Mouse (Mus musculus) G1E (cell line): ENCODE measurements at regions not wholly inside any gene's neighbourhood (a gene's known extent, or its start where the extent isn't known, plus 50 kb on each side); places are given as distances from the start of the nearest gene placed in this dataset.

Experiments
- ATAC-seq: 2 replicates; pipeline ENCODE4 v1.8.0; 2016; ENCODE audit warnings: mild to moderate bottlenecking; ENCODE audit not compliant: insufficient number of reproducible peaks, poor library complexity, low FRiP score, severe bottlenecking; ENCODE audit errors: extremely low read depth
- DNase-seq: peaks from one replicate; pipeline ENCODE4 v3.0.0; 2012; ENCODE audit warnings: low spot score
- H3K27me3 ChIP-seq: 2 replicates; pipeline ENCODE4 v1.6.1; 2012; ENCODE audit warnings: mild to moderate bottlenecking, low read length, inconsistent platforms; ENCODE audit not compliant: insufficient read depth
- H3K36me3 ChIP-seq: replicated peaks from 2 replicates; pipeline ENCODE3; 2012; ENCODE audit warnings: mild to moderate bottlenecking, inconsistent platforms
- H3K4me1 ChIP-seq: 2 replicates; pipeline ENCODE4 v1.6.1; 2012; ENCODE audit warnings: low read depth, low read length, inconsistent platforms, mixed read lengths; ENCODE audit not compliant: insufficient read depth
- H3K4me3 ChIP-seq: 2 replicates; pipeline ENCODE4 v1.5.1; 2012; ENCODE audit warnings: low read depth, mild to moderate bottlenecking, inconsistent platforms, low read length, moderate library complexity, mixed read lengths
- H3K9me3 ChIP-seq: replicated peaks from 2 replicates; pipeline ENCODE4 v1.6.1; 2012; ENCODE audit warnings: inconsistent platforms
- CTCF ChIP-seq: IDR thresholded peaks from 2 replicates; pipeline ENCODE4 v1.5.1; 2012; ENCODE audit warnings: low read depth, low read length, inconsistent platforms, mixed read lengths
- GATA1 ChIP-seq: IDR thresholded peaks from 2 replicates; pipeline ENCODE4 v1.6.1; 2012; ENCODE audit warnings: borderline replicate concordance, low read length, inconsistent platforms, mixed read lengths
- GATA2 ChIP-seq: IDR thresholded peaks from 2 replicates; pipeline ENCODE4 v1.6.1; 2012; ENCODE audit warnings: low read depth, low read length, inconsistent platforms, borderline replicate concordance
- POLR2AphosphoS5 ChIP-seq: IDR thresholded peaks from 2 replicates; pipeline ENCODE4 v1.6.1; 2012; ENCODE audit warnings: low read depth, low read length, inconsistent platforms; ENCODE audit not compliant: insufficient replicate concordance
- TAL1 ChIP-seq: conservative IDR thresholded peaks from 2 replicates; pipeline ENCODE4 v1.6.1; 2012; ENCODE audit warnings: low read depth, low read length, inconsistent platforms, mixed read lengths

GRCm38 (mm10) chr4:56686141-56686540 is 53.7 kb upstream of the Gm26657 start:
- no peaks in the 10 kb centered on the region for H3K36me3 ChIP-seq
- ATAC-seq (no peak), DNase-seq (no peak)
- H3K27me3 ChIP-seq = no peaks in the 10 kb centered on the region
- TF ChIP-seq TAL1 (no peak), GATA2 (no peak), POLR2AphosphoS5 (no peak), GATA1 (no peak), CTCF (no peak)
- no peaks in the 10 kb centered on the region for H3K4me1 ChIP-seq
- no peaks in the 10 kb centered on the region; the same call in 1 of the 2 replicates for H3K9me3 ChIP-seq
- H3K4me3 ChIP-seq = no peak overlapping the region

DNA sequence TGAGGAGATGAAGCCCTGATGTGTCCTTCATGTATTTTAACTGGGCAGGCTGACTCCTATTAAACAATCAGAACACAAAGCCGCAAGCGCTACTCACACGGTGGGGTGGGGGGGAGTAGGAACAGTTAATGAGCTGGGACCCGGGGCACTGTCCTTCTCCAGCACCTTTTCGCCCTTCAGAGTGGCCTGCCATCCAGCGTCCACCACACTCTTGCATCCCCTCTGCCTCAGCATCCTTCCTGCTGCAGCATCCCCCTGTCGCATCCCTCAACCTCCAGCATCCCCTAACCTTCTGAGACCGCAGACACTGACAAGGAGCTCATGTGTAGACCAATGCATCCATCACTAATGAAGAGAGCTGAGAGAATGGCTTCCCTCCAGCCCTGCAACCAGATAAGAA is 54.2 kb upstream of the Gm26657 start:
- DNase-seq = no peak
- ATAC-seq = no peak
- Histone ChIP-seq H3K4me3 (no peak overlapping the region), H3K4me1 (no peaks in the 10 kb centered on the region), H3K27me3 (no peaks in the 10 kb centered on the region), H3K9me3 (no peaks in the 10 kb centered on the region; the same call in 1 of the 2 replicates), H3K36me3 (no peaks in the 10 kb centered on the region)
- TF ChIP-seq POLR2AphosphoS5 (no peak), CTCF (no peak), GATA2 (no peak), GATA1 (no peak), TAL1 (no peak)

- TF ChIP-seq POLR2AphosphoS5 (no peak), GATA1 (no peak), GATA2 (no peak), CTCF (0 out of 2 replicates have a peak, but pooled peaks have one; percentile 43), TAL1 (no peak)
Observed at GRCm38 (mm10) chr4:56685123-56685522, 54.7 kb upstream of the Gm26657 start.

GRCm38 (mm10) chr4:56684031-56684430 is 55.8 kb upstream of the Gm26657 start:
- Histone ChIP-seq H3K27me3 (no peaks in the 10 kb centered on the region), H3K4me1 (no peaks in the 10 kb centered on the region), H3K9me3 (peaks cover 2% of the 10 kb centered on the region; the same call in 1 of the 2 replicates), H3K36me3 (no peaks in the 10 kb centered on the region), H3K4me3 (no peak overlapping the region)
- TF ChIP-seq GATA2 (no peak), CTCF (no peak), POLR2AphosphoS5 (no peak), GATA1 (no peak), TAL1 (no peak)
- no peak for ATAC-seq
- no peak for DNase-seq

More at GRCm38 (mm10) chr4:56685123-56685522, 54.7 kb upstream of the Gm26657 start:
- H3K9me3 ChIP-seq = no peaks in the 10 kb centered on the region; the same call in 1 of the 2 replicates
- ATAC-seq (no peak; the same call in 1 of the 2 replicates), DNase-seq (peak; percentile 11)
- no peaks in the 10 kb centered on the region for H3K4me1 ChIP-seq
- no peaks in the 10 kb centered on the region for H3K27me3 ChIP-seq
- no peaks in the 10 kb centered on the region for H3K36me3 ChIP-seq
- H3K4me3 ChIP-seq = no peak overlapping the region

GRCm38 (mm10) chr4:56681121-56681520 is 58.7 kb upstream of the Gm26657 start:
- Histone ChIP-seq H3K27me3 (no peaks in the 10 kb centered on the region), H3K4me1 (no peaks in the 10 kb centered on the region), H3K4me3 (no peak overlapping the region), H3K9me3 (peaks cover 5% of the 10 kb centered on the region), H3K36me3 (no peaks in the 10 kb centered on the region)
- no peak for TF ChIP-seq GATA2
- no peak for ATAC-seq
- DNase-seq = no peak

GRCm38 (mm10) chr4:56673868-56674267 is 66.0 kb upstream of the Gm26657 start:
- Histone ChIP-seq H3K36me3 (no peaks in the 10 kb centered on the region), H3K4me3 (no peak overlapping the region), H3K27me3 (no peaks in the 10 kb centered on the region), H3K9me3 (peaks cover 3% of the 10 kb centered on the region), H3K4me1 (no peaks in the 10 kb centered on the region)
- DNase-seq = no peak
- TF ChIP-seq TAL1 (no peak), CTCF (no peak), POLR2AphosphoS5 (no peak), GATA2 (no peak), GATA1 (no peak)
- no peak for ATAC-seq
